Mouse (Mus musculus) adipocyte (in vitro differentiated cells): Measurements from ENCODE around the gene Gadd45gip1.
"Not testable (repeated sequence)": the region's sequence is repeated elsewhere in the genome, so short reads cannot be mapped to it uniquely, and the experiment has no call there.

ENCODE experiments used
- DNase-seq: peaks from one replicate; pipeline ENCODE4 v3.0.0-alpha.2; 2016; ENCODE audit warnings: low spot score

Gadd45gip1 gene

GRCm38 (mm10) chr8:84797256-84797797, 34.0 kb upstream of the Gadd45gip1 start:
- no peak for DNase-seq

GRCm38 (mm10) chr8:84797971-84798370, 33.4 kb upstream of the Gadd45gip1 start:
- DNase-seq: no peak

GRCm38 (mm10) chr8:84798446-84799135, 32.7 kb upstream of the Gadd45gip1 start:
- no peak for DNase-seq

- peak; percentile 71 for DNase-seq
Observed at GRCm38 (mm10) chr8:84799136-84799931, 32.0 kb upstream of the Gadd45gip1 start.

- DNase-seq: peak; percentile 73
Observed at GRCm38 (mm10) chr8:84799999-84800831, 31.1 kb upstream of the Gadd45gip1 start, which contains the start of gene Nfix. TSS of gene Nfix (minus strand) at chr8:84800344.

GRCm38 (mm10) chr8:84806031-84806430, 25.3 kb upstream of the Gadd45gip1 start:
- DNase-seq: no peak

GRCm38 (mm10) chr8:84809109-84809940, 22.0 kb upstream of the Gadd45gip1 start:
- no peak for DNase-seq

- DNase-seq: no peak
Observed at GRCm38 (mm10) chr8:84809941-84810280, 21.4 kb upstream of the Gadd45gip1 start.

GRCm38 (mm10) chr8:84810896-84811295, 20.4 kb upstream of the Gadd45gip1 start:
- peak; percentile 82 for DNase-seq

- no peak for DNase-seq
Observed at GRCm38 (mm10) chr8:84811303-84811702, 20.0 kb upstream of the Gadd45gip1 start.

- peak; percentile 91 for DNase-seq
Observed at GRCm38 (mm10) chr8:84813059-84813458, 18.3 kb upstream of the Gadd45gip1 start.

- no peak for DNase-seq
Observed at GRCm38 (mm10) chr8:84813830-84814229, 17.5 kb upstream of the Gadd45gip1 start.

- no peak for DNase-seq
Observed at GRCm38 (mm10) chr8:84814240-84814554, 17.1 kb upstream of the Gadd45gip1 start.

GRCm38 (mm10) chr8:84814555-84815441, 16.5 kb upstream of the Gadd45gip1 start:
- DNase-seq: no peak

GRCm38 (mm10) chr8:84815547-84815946, 15.8 kb upstream of the Gadd45gip1 start:
- DNase-seq: peak; percentile 96

GRCm38 (mm10) chr8:84816117-84816516, 15.2 kb upstream of the Gadd45gip1 start:
- no peak for DNase-seq

- DNase-seq: no peak
Observed at GRCm38 (mm10) chr8:84822723-84823122, 8.6 kb upstream of the Gadd45gip1 start, which contains the start of gene Dand5. TSS of gene Dand5 (minus strand) at chr8:84822823.

- DNase-seq: peak; percentile 69
Observed at GRCm38 (mm10) chr8:84823653-84824052, 7.7 kb upstream of the Gadd45gip1 start.

- no peak for DNase-seq
Observed at GRCm38 (mm10) chr8:84825636-84826035, 5.7 kb upstream of the Gadd45gip1 start.

- not testable (repeated sequence) for DNase-seq
Observed at GRCm38 (mm10) chr8:84826518-84826917, 4.8 kb upstream of the Gadd45gip1 start.
